Mouse (Mus musculus) ES-Bruce4 (cell line): ENCODE results near the gene Capzb.

Experiments
- CTCF ChIP-seq: IDR thresholded peaks from one replicate; pipeline ENCODE4 v1.8.1; 2011; ENCODE audit warnings: low read depth, low read length
- POLR2A ChIP-seq: IDR thresholded peaks from one replicate; pipeline ENCODE4 v1.8.1; 2011; ENCODE audit warnings: low read length; ENCODE audit not compliant: insufficient read depth

GRCm38 (mm10) chr4:139286234-139286633 lies 93.5 kb downstream of the Capzb start:
- no peak for TF ChIP-seq CTCF
- no peak for TF ChIP-seq POLR2A
